Mouse (Mus musculus): Measurements from ENCODE around the gene Zyx. TPM values are rescaled to one million over a fixed set of nuclear protein-coding genes. Genes with fewer than 3 reads are reported as not detected.

Gene Zyx
- 10 to 100 TPM; 62.8 to 78.6 TPM for polyA plus RNA-seq (2017; shearing (Covaris generic))

DNA sequence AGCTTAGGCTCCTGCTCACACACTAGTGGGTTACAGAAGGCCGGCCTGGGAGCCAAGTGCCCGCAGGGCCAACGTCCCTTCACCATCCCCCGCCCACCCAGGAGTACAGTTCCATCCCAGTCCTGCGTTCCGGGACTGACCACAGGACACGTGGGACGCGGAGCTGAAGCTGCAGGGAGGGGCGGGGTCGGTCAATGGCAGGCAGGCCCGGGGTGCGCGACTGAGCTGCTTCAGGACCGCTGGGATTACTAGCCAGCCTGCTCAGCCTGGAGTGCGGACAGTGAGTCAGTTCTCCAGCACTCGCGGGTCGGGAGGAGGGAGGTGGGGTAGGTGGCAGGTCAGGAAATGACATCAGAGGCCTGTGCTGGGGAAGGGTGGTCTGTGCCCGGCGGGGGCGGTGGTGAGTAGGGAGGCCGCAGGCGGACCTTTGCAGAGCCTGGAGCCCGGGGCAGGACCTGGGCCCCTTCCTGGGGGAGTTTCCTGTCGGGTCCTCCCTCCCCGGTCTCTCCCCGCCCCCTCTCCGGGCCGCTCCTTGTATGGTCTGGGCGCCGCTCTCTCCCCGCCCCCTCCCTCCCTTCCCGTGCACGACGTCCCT is at the start of gene Zyx:
TSS of gene Zyx (plus strand) at position 205 of the 595 bp plus-strand sequence.
- peak; percentile 74 for ATAC-seq

DNA sequence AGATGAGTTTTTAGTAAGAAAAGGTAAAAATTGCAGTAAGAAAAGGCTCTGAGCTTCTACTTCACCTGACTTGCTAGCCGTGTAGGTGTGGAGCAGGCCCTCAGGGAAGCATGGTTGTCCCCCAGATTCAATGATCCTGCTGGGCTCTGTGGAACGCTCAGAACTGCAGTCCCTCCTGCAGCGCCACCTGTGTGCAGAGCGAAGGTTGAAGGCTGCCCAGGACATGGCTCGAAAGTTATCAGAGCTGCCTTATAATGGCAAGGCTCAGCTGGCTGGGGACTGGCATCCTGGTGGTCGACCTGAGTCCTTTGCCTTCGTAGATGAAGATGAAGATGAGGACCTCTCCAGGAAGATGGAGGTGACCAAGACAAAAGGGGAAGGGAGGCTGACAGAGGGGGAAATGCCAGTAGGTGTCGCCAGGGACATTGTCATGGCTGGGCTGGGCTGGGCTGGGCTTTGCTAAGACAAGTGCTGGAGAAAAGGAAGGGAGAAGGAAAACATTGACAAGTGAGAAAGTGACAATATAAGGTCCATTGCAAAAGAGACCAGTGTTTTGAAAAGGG is 39.5 kb upstream of the Zyx start:
- ATAC-seq = no peak

DNA sequence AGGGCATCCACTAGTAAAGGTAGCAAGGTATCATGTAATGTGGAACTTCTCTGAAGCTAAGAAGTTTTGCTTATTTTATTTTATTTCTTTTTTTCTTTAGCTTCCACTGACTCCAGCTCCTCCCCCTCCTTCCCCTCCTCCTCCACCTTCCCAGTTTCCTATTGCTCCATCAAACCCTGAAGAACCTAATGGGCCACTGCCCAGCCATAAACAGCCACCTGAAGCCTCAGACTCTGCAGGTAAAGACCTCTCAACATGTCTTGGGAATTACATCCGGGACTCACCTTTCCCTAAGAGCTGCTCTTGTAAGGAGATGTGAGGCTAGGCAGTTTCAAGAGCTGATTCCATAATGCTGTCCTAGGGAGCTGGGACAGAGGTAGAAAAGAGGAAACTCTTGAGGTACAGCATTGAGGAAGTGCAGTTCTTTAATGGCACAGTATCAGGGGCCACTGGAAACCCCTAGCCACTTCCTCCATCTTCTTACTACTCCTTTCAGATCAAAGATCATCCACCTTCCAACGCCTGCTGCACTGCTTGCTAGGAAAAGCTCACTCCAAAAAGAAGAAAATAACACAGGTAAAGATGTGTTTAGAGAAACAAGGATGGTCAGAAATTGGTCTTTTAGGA is 38.9 kb upstream of the Zyx start:
- no peak for ATAC-seq

DNA sequence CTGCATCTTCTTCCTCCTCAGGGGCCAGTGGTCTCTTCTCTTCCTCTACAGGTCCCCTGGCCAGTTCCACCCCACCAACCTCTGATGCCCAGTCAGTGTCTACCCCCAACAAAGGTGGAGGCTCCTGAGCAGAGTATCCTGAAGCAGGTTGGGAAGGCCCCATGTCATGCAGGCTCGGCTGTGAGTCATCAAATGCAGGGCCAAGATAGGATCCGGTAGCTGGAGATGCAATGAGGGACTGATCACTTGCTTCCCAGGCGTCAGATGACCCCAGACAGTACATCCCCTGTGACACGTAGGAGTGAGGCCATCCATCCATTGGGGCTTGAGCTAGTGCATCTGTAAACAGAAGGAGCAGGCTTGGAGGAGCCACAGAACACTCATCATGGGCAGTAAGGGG is 31.1 kb upstream of the Zyx start:
- ATAC-seq = no peak

DNA sequence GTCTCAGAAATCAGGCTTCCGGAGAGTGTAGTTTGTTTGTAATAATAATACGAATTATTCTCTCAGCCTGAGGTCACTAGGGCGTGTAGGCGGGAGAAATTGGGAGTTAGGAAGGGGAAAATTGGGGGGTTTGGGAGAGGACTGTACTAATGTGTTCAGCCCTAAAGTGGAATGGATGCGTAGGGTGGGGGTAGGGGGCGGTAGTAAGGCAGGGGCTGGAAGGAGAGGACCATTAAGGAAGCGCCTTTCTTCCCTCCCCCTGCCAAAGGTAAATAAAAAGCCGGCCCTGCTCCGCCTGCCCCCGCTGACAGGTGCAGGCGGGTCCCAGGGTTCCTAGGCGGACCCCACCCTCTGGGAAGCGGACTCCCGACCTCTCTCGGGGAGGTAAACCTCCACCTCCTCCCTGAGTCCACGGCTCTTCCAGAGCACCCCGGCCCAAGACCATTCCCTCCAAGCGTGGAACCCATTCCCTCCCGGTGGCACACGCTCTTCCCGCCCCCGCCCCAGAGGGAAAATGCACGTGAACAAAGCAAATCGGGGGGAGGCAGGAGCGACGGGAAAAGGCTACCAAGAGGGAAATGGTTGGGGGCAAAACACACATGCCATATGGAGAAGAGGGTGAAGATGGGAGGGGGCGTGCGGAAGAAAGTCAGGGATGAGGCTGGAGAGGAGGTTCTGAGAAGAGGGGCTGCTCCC is 25.9 kb upstream of the Zyx start:
- ATAC-seq = no peak

DNA sequence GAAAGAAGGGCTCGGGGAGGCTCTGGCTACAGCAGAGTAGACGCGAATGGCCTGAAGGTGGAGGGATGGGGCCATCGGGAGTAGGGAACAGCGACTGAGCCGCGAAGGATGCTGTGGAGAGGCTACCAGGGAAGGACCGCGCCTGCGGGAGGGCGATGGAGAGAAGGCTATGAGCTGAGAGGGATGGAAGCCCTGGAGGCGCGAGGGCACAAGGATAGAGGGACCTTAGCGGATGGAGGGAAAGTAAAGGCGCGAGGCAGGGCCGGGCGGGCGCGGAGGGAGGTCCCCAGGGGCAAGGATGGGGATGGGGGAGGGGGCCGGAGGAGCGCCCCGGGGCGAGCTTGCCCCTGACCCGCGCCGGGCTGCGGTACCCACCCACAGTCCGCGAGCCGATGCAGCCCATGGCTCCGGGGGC is 25.4 kb upstream of the Zyx start:
- ATAC-seq = peak; percentile 16

DNA sequence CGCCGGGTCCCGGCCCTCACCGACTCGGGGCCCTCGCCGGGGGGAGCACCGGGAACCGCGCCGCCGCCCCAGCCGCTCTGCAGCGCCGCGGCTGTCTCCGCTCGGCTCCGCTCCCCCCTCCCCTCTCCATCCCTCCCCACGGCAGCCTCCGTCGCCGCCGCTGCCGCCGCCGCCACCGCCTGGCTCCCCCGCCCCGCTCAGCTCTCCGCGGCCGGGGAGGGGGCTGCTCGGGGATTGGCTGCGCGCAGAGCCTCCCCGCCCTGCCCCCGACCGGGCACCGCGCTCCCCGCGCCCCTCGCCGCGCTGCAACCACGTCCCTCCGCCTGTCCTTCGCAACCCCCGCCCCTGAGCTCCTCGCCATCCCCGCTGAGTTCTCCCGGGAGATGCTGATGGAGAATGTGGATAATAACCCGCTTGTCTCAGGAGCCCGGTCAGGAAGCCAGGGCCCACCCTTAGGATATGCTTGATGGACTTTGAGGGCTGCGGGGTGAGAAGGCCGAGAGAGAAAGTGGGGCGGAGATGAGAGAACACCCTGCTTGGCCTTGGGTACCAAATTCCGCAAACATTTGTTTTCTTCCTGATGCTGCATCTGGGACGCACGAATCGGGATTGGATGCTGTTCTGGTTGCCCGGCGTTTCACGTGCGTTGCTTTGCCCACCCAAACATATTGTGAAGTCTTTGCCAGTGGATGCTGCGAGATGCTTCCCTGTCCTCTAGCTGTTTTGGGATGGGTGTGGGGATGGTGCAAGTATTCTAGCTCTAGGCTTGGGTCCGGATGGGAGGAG is 24.8 kb upstream of the Zyx start, which contains the start of gene Fam131b:
TSS of gene Fam131b (minus strand) at position 162 of the 786 bp plus-strand sequence.
- ATAC-seq = peak; percentile 42

DNA sequence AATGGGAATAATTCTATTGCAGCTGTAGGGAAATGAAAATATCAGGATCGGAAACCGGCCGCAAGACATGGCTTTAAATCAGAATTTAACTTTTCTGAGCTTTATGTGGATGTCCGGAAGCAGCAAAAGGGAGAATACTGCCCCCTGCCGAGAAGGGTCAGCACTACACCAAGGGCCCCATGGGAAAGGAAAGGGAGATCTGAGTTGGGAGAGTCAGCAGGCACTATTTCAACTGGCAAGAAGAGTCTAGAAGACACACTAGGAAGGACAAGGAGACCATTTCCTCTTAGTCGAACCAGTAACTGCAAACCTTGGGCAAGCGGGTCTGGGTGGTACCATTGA is 24.2 kb upstream of the Zyx start:
- peak; percentile 79 for ATAC-seq

DNA sequence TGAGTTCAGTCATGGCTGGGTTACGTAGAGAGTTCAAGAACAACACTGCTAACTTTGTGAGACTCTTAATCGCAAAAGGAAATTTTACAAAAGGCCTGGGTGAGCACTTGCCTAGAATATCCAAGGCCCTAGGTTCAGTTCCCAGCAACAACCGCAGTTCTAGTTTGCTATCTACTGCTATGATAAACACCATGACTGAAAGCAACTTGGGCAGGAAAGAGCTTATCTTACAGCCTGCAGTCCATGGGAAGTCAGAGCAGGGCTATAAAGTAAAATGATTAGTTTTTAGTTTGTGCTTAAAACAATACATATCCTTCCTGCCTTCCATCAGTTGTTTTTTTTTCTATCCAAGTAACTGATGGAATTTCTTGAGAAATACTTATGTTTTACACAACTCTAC is 22.9 kb upstream of the Zyx start:
- no peak for ATAC-seq

DNA sequence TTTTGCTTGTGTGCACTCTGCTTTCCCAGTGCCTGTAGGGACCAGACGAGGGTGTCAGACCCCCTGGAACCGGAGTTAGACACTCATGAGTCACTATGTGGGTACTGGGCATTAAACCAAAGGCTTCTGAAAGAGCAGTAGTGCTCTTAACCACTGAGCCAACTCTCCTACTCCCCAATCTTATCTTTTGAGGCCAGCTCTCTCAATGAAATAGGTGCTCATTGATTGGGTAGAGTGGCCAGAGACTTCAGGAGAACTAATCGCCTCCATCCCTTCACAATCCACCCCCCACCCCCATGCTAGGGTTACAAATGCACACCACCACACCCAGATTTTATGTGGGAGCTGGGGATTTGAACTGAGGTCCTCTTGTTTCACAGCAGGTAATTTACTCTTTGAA is 20.7 kb upstream of the Zyx start:
- ATAC-seq = no peak

DNA sequence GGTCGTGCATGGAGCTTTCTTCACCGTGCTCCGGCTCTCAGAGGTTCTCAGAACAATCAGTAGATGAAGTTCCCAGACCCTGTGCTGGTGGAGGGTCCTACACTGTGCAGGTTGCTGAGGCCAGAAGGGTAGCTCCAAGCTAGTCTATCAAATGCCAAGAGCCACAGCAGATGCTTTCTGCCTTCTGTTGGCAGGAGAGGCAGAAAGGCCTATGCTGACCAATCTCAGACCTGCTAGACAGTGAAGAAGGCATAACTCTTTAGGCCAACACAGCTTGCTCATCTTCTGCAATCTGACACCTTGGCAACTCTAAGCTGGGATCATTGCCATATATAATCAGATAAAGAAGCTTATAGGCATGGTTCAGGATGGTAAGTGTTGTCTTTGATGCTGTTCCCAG is 19.2 kb upstream of the Zyx start:
- ATAC-seq = no peak

DNA sequence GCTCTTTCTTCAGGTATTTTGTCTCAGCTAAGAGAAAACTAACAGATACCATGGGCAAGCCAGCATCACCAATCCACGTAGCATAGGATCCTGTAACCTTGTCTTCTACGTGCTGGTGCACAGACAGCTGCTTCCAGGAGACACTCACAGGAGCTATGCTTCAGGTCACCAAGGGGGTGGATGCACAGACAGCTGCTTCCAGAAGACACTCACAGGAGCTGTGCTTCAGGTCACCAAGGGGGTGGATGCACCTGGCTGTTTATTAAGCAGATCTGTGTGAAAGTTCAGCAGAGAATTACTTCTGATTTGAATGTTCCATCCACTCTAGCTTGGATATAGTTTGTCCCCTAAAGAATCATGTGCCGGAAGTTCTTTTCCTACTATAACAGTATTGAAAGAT is 18.5 kb upstream of the Zyx start:
- no peak for ATAC-seq

DNA sequence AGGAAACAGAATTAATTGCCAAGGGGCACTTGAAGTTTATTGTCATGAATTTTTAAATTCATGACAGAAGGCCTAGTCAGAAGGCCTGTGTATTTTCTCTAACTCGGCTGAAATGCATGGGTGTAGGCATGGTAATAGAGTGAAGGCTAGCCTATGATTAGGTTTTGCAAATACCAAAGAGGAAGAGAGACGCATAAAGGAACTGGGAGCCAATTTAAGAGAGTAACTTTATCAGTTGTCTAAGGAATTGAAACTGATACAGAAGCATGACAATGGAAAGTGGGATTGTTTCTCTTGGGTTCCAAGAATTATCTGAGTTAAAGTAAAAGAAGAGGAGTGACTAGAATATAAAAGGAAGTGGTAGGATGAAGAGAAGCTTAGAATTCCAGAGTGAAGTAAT is 10.2 kb upstream of the Zyx start:
- no peak for ATAC-seq

DNA sequence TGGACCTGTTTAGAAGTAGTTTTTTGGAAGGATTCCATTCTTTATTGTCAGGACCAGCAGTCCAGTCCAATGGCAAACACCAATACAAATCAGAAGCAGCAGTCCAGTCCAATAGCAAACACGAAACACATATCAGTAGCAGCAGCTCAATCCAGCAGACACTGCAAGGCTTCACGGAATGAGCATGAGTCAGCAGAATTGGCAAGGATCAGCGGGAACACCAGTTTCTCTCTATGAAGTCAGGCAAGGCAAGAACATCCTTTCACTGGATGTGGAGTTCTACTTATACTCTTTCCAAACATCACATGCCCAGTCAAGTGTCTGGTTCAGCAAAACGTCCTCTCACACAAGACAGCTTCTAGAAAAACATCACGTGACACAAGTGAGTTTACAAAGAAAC is 9.4 kb upstream of the Zyx start:
- no peak for ATAC-seq

DNA sequence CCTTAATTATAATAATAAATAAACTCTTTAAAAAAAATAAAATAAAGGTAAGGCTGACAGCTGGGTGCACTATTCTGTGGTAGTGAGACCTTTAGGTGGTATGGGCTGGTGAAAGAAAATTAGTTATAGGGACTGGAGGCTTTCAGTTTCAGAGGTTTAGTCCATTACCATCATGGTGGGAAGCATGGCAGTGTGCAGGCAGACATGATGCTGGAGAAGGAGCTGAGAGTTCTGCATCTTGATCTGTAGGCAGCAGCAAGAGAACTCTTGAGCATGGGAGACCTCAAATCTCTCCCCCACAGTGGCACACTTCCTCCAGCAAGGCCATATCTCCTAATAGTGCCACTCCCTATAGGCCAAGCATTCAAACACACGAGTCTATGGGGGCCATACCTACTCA is 7.3 kb upstream of the Zyx start:
- no peak for ATAC-seq

DNA sequence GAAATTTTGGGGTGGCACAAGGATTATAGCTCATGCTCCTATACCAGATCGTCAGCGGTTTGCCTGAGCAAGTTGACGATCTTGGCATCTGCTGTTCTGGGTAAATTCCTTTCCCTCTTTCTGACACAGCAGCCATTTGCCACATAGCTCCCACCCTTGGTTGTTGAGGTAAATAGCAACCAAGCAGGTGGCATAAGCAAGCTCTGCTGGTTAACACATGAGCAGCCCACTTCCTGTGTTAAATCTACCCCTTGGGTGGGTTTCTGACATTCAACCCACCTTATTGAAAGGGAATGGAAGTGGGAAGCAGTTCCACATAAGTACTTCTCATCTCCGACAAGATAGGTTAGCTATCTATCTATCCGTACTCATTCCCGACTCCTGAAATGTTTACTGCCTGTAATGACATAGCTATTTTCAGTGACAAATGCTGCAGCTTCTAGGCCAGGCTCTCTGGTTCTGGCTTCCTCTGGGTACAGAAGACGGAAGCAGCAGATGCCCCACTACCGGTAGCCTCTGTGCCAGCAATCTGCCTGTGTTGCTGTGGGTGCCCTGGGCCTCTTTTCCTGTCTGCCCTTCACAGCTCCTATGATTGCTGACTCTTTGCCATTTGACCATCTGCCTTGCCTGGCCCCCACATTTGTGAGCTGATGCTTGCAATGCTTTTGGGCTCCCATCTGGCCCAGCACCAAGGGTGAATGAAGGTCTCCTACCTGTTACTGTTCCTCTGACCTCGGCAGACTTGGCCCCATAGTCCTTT is 5.9 kb upstream of the Zyx start:
- ATAC-seq = peak; percentile 80

DNA sequence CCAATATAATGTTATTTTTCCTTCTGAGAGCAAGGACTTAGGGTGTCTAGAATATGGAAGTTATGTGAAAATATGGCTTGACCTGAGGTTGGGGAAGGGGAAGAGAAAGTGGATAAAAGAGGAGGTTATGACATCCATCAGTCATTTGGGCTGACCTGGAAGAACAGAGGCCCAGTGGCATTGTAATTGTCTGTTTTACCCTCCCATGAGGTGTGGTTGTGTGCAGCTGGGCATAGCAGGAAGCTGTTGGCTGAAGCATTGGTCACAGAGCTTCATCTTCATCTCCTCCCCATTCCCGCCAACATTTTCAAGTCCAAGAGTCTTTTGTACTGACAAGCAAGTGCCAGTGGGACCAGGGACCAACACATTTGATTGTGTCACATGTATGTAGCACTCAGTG is 5.2 kb upstream of the Zyx start:
- ATAC-seq = no peak

DNA sequence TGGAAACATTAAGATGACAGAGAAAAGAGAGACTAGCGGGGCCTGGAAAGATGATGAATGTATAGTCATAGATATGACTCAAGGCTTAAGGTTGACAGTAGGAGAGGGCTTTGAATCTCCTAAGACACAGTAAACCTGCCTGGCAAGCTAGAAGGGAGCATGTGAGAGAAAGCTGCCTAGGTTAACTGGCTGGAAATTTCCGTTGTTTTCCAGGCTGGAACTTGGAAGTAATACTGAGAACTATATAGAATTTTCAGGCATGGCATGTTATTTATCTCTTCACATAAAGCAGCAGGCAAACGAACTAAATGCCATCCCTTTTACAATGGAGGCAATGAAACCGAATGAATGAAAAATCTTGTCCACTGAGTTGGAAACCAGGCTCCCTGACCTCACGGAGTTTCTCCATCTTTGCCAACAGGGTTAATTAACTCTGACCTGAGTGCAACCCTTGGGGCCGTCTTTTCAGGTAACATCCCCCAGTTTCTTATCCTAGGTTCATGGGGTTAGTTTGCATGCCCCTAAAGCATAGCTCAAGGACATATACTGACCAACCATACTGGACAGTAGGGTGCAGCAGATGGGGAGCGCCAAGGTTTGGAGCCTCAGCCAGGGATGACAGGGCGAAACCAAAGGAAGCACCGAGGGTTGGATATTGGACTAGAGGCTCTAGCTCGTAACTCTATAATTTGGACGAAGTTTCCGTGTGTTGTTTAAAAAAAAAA is 987 bp upstream of the Zyx start:
- no peak for ATAC-seq

DNA sequence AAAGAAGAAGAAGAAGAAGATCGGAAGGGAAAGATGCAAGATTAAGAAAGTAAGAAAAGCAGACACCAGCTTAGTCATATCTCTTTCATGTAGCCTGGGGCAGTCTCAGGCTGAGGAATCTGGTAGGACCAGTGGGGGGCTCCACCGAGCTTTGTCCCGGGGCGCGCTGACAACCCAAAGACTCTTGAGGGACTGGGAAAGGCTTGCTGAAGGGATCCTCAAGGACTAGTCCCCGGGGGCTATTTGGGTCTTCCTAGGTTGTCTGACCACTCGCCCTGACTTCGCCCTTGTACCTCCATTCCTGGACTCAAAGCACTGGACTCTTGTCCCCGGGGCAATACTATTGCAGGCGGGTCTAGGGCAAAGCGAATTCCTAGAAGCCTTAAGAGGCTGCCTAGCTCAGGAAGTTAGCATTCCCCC is 414 bp upstream of the Zyx start:
- ATAC-seq = peak; percentile 60

DNA sequence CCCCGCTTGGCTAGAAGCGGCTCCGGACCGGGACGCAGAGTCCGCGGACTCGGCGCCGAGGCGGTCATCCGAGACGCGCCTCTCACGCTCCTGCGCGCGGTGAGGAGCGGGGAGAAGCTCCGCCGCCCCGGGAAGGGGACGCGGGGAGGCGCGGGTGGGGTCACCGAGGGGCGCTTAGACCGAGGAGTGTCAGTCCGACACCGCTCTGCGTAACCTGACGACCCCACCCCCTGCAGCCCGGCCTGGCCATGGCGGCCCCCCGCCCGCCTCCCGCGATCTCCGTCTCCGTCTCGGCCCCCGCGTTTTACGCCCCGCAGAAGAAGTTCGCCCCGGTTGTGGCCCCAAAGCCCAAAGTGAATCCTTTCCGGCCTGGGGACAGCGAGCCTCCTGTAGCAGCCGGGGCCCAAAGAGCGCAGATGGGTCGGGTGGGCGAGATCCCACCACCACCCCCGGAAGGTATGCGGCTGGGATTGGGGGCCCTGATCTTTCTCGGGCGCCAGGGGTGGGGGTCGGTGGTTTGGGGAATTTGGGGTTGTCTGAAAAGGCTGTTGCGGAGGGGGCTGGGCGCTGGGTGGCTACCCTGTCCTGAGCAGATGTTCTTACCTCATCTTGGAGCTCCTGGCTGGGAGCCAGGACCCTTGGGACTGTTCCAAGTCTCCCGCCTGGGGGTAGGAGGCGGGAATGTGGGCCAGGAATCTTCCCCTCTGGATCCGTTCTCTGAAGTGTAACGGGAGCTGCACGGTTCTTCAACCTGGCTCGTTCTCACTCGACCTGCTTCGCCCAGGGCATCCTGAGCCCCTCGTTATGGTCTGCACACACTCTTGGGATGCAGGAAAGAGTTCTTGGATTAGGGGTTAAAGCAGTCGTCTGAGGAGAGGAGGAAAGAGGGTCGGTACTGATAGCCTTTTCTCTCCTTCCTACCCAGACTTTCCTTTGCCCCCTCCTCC is 864 bp downstream of the Zyx start:
- no peak for ATAC-seq
